Mouse (Mus musculus): Measurements from ENCODE around the gene Gna11. TPM values are rescaled to one million over a fixed set of nuclear protein-coding genes. Genes with fewer than 3 reads are reported as not detected.
A peak's percentile ranks its signal among the peaks of the same experiment; 100 is the strongest.

The Gna11 gene
- polyA plus RNA-seq, 1 experiment from 2014 or later: 87.5 TPM

GRCm38 (mm10) chr10:81538321-81539048 is 6.5 kb downstream of the Gna11 start:
- no peak overlapping the region for H3K9ac ChIP-seq
- H3K4me1 ChIP-seq (replicated peaks; ENCODE audit: control insufficient read depth, insufficient read depth, low read length): peaks cover 12% of the 10 kb centered on the region
- no peak overlapping the region for H3K4me3 ChIP-seq (replicated peaks; ENCODE audit: low read length)
- no peak overlapping the region for H3K27ac ChIP-seq
- DNase-seq (ENCODE audit: low spot score) (no peak), ATAC-seq (ENCODE audit: low FRiP score) (no peak)
- H3K4me2 ChIP-seq (replicated peaks): no peak overlapping the region
- H3K36me3 ChIP-seq (replicated peaks; ENCODE audit: control insufficient read depth, insufficient read depth): peaks cover 10% of the 10 kb centered on the region
- WGBS: 91% methylated on average over 3 of the region's 3 CpGs
- no peaks in the 10 kb centered on the region for H3K9me3 ChIP-seq (ENCODE audit: control insufficient read depth, low read length)
- H3K27me3 ChIP-seq (ENCODE audit: control insufficient read depth, insufficient read depth, low read length): no peaks in the 10 kb centered on the region

DNA sequence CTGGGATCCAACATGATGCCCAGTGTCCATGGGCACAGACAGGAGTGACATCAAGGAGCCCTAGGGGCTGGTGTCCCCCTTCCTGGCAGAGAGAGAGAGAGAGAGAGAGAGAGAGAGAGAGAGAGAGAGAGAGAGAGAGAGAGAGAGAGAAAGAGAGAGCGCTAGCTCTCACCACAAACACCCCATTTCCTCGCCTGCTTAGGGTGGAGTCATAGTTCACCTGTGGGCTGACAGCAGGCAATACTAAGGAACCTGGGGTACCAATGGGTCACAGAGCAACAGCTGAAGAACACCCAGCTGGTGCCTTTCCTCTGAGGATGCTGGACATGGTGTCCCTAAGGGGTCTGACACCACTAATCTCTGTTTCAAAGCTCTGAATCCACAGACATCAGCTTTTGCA is 7.6 kb downstream of the Gna11 start:
- no peak overlapping the region for H3K9ac ChIP-seq
- DNase-seq (ENCODE audit: low spot score) (no peak), ATAC-seq (ENCODE audit: low FRiP score) (no peak)
- H3K9me3 ChIP-seq (ENCODE audit: control insufficient read depth, low read length): no peaks in the 10 kb centered on the region
- WGBS: 95% methylated on average over 2 of the region's 2 CpGs
- H3K27me3 ChIP-seq (ENCODE audit: control insufficient read depth, insufficient read depth, low read length): no peaks in the 10 kb centered on the region
- no peak overlapping the region for H3K4me3 ChIP-seq (replicated peaks; ENCODE audit: low read length)
- no peak overlapping the region for H3K27ac ChIP-seq
- peaks cover 21% of the 10 kb centered on the region for H3K36me3 ChIP-seq (replicated peaks; ENCODE audit: control insufficient read depth, insufficient read depth)
- no peak overlapping the region for H3K4me2 ChIP-seq (replicated peaks)
- peaks cover 1% of the 10 kb centered on the region for H3K4me1 ChIP-seq (replicated peaks; ENCODE audit: control insufficient read depth, insufficient read depth, low read length)

DNA sequence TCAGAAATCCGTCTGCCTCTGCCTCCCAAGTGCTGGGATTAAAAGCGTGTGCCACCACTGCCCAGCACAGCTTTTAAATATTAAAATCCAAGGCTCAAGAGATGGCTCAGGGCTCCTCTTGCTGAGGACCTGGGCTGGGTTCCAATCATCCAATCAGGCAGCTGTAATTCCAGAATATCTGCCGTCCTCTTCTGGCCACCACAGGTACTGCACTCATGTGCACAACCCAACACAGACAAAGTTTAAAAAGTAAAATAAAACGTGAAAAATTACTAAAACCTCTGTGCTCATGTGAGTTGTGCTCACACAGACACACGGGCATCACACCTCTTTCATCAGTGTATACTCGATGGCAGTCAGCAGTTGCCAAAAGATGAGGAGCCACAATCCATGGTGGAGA is 8.3 kb downstream of the Gna11 start:
- no peaks in the 10 kb centered on the region for H3K9me3 ChIP-seq (ENCODE audit: control insufficient read depth, low read length)
- no peak overlapping the region for H3K9ac ChIP-seq
- no peak overlapping the region for H3K4me3 ChIP-seq (replicated peaks; ENCODE audit: low read length)
- no peak overlapping the region for H3K27ac ChIP-seq
- no peak overlapping the region for H3K4me2 ChIP-seq (replicated peaks)
- H3K27me3 ChIP-seq (ENCODE audit: control insufficient read depth, insufficient read depth, low read length): no peaks in the 10 kb centered on the region
- DNase-seq (ENCODE audit: low spot score): no peak
- 79% methylated on average over 6 of the region's 6 CpGs for WGBS
- no peaks in the 10 kb centered on the region for H3K4me1 ChIP-seq (replicated peaks; ENCODE audit: control insufficient read depth, insufficient read depth, low read length)
- no peak for ATAC-seq (ENCODE audit: low FRiP score)
- H3K36me3 ChIP-seq (replicated peaks; ENCODE audit: control insufficient read depth, insufficient read depth): peaks cover 28% of the 10 kb centered on the region

- WGBS: 69% methylated on average over 16 of the region's 16 CpGs
- no peak overlapping the region for H3K9ac ChIP-seq
- H3K36me3 ChIP-seq (replicated peaks; ENCODE audit: control insufficient read depth, insufficient read depth): peaks cover 46% of the 10 kb centered on the region
- no peaks in the 10 kb centered on the region for H3K4me1 ChIP-seq (replicated peaks; ENCODE audit: control insufficient read depth, insufficient read depth, low read length)
- H3K4me2 ChIP-seq (replicated peaks): no peak overlapping the region
- no peaks in the 10 kb centered on the region for H3K27me3 ChIP-seq (ENCODE audit: control insufficient read depth, insufficient read depth, low read length)
- no peak for ATAC-seq (ENCODE audit: low FRiP score)
- no peak overlapping the region for H3K27ac ChIP-seq
- DNase-seq (ENCODE audit: low spot score): no peak
- H3K9me3 ChIP-seq (ENCODE audit: control insufficient read depth, low read length): no peaks in the 10 kb centered on the region
- no peak overlapping the region for H3K4me3 ChIP-seq (replicated peaks; ENCODE audit: low read length)
Measured at GRCm38 (mm10) chr10:81534826-81535225, 10.2 kb downstream of the Gna11 start.

- H3K4me1 ChIP-seq (replicated peaks; ENCODE audit: control insufficient read depth, insufficient read depth, low read length): no peaks in the 10 kb centered on the region
- 16% methylated on average over 14 of the region's 14 CpGs for WGBS
- no peak overlapping the region for H3K9ac ChIP-seq
- H3K9me3 ChIP-seq (ENCODE audit: control insufficient read depth, low read length): no peaks in the 10 kb centered on the region
- H3K27ac ChIP-seq: no peak overlapping the region
- H3K27me3 ChIP-seq (ENCODE audit: control insufficient read depth, insufficient read depth, low read length): 0 out of 2 replicates have a peak, but pooled peaks cover 6% of the 10 kb centered on the region
- no peak overlapping the region for H3K4me3 ChIP-seq (replicated peaks; ENCODE audit: low read length)
- ATAC-seq (ENCODE audit: low FRiP score): no peak; the same call in 1 of the 2 replicates
- H3K36me3 ChIP-seq (replicated peaks; ENCODE audit: control insufficient read depth, insufficient read depth): peaks cover 31% of the 10 kb centered on the region
- no peak overlapping the region for H3K4me2 ChIP-seq (replicated peaks)
- DNase-seq (ENCODE audit: low spot score): peak; percentile 72
Measured at GRCm38 (mm10) chr10:81526779-81527178, 18.2 kb downstream of the Gna11 start.

- DNase-seq (ENCODE audit: low spot score) (no peak), ATAC-seq (ENCODE audit: low FRiP score) (no peak)
- peaks cover 16% of the 10 kb centered on the region for H3K36me3 ChIP-seq (replicated peaks; ENCODE audit: control insufficient read depth, insufficient read depth)
- no peak overlapping the region for H3K4me3 ChIP-seq (replicated peaks; ENCODE audit: low read length)
- H3K4me1 ChIP-seq (replicated peaks; ENCODE audit: control insufficient read depth, insufficient read depth, low read length): no peaks in the 10 kb centered on the region
- WGBS: 66% methylated on average over 10 of the region's 13 CpGs
- H3K9me3 ChIP-seq (ENCODE audit: control insufficient read depth, low read length): no peaks in the 10 kb centered on the region
- no peak overlapping the region for H3K27ac ChIP-seq
- no peak overlapping the region for H3K9ac ChIP-seq
- no peak overlapping the region for H3K4me2 ChIP-seq (replicated peaks)
- H3K27me3 ChIP-seq (ENCODE audit: control insufficient read depth, insufficient read depth, low read length): 0 out of 2 replicates have a peak, but pooled peaks cover 6% of the 10 kb centered on the region
Measured at GRCm38 (mm10) chr10:81525017-81525694, 19.8 kb downstream of the Gna11 start.

DNA sequence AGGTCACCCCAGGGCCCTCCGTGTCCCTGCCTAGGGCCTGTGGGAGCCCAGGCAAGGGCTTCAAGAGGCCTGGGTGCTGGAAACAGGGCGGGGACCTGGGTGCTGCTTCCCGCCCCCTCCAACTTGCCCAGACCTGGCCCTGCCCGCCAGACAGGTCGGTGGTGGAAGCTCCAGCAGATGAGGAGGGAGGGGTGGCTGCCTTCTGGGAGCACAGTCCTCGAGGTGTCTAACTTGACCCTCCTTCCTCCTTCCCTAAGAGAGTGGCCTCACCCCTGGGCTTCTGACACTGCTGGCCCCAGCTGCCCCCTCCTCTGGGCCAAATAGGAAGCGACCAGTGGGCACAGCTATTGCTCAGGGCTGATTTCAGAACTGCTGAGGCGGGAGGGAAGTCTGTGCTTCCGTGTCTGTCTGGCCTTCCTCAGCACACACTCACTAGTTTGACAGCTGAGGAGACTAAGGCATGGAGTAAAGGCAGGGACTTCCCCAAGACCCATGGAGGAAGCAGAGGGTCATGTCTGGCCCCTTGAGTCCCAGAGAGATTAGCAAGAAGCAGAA is 20.9 kb downstream of the Gna11 start, which contains the start of gene Gna15:
TSS of gene Gna15 (minus strand) at position 175 of the 555 bp plus-strand sequence.
- H3K4me2 ChIP-seq (replicated peaks): no peak within 1 kb of the TSS

GRCm38 (mm10) chr10:81523570-81523969 is 21.4 kb downstream of the Gna11 start:
- 30% methylated on average over 19 of the region's 19 CpGs for WGBS
- H3K27ac ChIP-seq: no peak overlapping the region
- H3K9ac ChIP-seq: 0 out of 2 replicates have a peak overlapping the region, but pooled peaks have one; percentile 5
- H3K9me3 ChIP-seq (ENCODE audit: control insufficient read depth, low read length): no peaks in the 10 kb centered on the region
- H3K36me3 ChIP-seq (replicated peaks; ENCODE audit: control insufficient read depth, insufficient read depth): 0 out of 2 replicates have a peak, but pooled peaks cover under 1% of the 10 kb centered on the region
- no peak overlapping the region for H3K4me2 ChIP-seq (replicated peaks)
- H3K4me1 ChIP-seq (replicated peaks; ENCODE audit: control insufficient read depth, insufficient read depth, low read length): no peaks in the 10 kb centered on the region
- ATAC-seq (ENCODE audit: low FRiP score) (no peak), DNase-seq (ENCODE audit: low spot score) (no peak)
- no peak overlapping the region for H3K4me3 ChIP-seq (replicated peaks; ENCODE audit: low read length)
- 0 out of 2 replicates have a peak, but pooled peaks cover 6% of the 10 kb centered on the region for H3K27me3 ChIP-seq (ENCODE audit: control insufficient read depth, insufficient read depth, low read length)

More for the DNA sequence above, 20.9 kb downstream of the Gna11 start, which contains the start of gene Gna15:
- H3K9me3 ChIP-seq (ENCODE audit: control insufficient read depth, low read length): no peaks in the 10 kb centered on the region
- 30% methylated on average over 9 of the region's 9 CpGs for WGBS
- H3K4me1 ChIP-seq (replicated peaks; ENCODE audit: control insufficient read depth, insufficient read depth, low read length): no peaks in the 10 kb centered on the region
- DNase-seq (ENCODE audit: low spot score): no peak
- H3K27me3 ChIP-seq (ENCODE audit: control insufficient read depth, insufficient read depth, low read length): 0 out of 2 replicates have a peak, but pooled peaks cover 6% of the 10 kb centered on the region
- no peak within 1 kb of the TSS for H3K4me3 ChIP-seq (replicated peaks; ENCODE audit: low read length)
- no peak within 1 kb of the TSS for H3K27ac ChIP-seq
- ATAC-seq (ENCODE audit: low FRiP score): no peak
- 0 out of 2 replicates have a peak within 1 kb of the TSS, but pooled peaks have one; percentile 5 for H3K9ac ChIP-seq
- peaks cover 6% of the 10 kb centered on the region; the same call in 1 of the 2 replicates for H3K36me3 ChIP-seq (replicated peaks; ENCODE audit: control insufficient read depth, insufficient read depth)

DNA sequence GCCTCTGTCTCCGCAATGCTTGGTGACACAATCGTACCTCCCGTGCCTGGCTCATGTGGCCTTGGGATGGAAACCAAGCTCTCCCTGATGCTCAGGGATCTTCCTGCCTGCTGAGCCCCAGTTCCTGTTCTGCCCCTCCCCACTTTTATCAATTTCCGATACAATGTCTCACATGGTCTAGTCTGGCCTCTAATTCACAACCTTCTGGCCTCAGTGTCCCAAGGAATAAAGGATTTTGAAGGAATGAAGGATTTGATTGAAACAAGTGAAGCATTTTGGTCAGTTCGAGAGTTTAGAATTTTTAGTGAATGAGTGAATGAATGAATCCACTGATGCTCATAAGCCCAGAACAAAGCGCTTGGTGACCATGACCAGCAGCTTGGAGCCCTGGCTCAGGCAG is 21.8 kb downstream of the Gna11 start:
- 74% methylated on average over 6 of the region's 6 CpGs for WGBS

More for the DNA sequence above, 21.8 kb downstream of the Gna11 start:
- DNase-seq (ENCODE audit: low spot score): no peak
- Histone ChIP-seq H3K27ac (no peak overlapping the region), H3K9ac (no peak overlapping the region), H3K4me1 (replicated peaks; ENCODE audit: control insufficient read depth, insufficient read depth, low read length) (no peaks in the 10 kb centered on the region), H3K4me2 (replicated peaks) (no peak overlapping the region), H3K27me3 (ENCODE audit: control insufficient read depth, insufficient read depth, low read length) (0 out of 2 replicates have a peak, but pooled peaks cover 6% of the 10 kb centered on the region), H3K36me3 (replicated peaks; ENCODE audit: control insufficient read depth, insufficient read depth) (no peaks in the 10 kb centered on the region), H3K4me3 (replicated peaks; ENCODE audit: low read length) (no peak overlapping the region), H3K9me3 (ENCODE audit: control insufficient read depth, low read length) (no peaks in the 10 kb centered on the region)
- no peak for ATAC-seq (ENCODE audit: low FRiP score)

Data from hindbrain, embryonic 14.5 days (tissue).